Mouse (Mus musculus): ENCODE results near the gene Cldn15.
"Not testable (repeated sequence)": the region's sequence is repeated elsewhere in the genome, so short reads cannot be mapped to it uniquely, and the experiment has no call there.

Gene Cldn15

GRCm38 (mm10) chr5:136966331-136966730 lies at the start of gene Cldn15:
Gene Cldn15 (plus strand): TSS chr5:136966616.
- in situ Hi-C loops (cut with MboI, MseI) = no loop called here

- in situ Hi-C loops (cut with MboI, MseI) = no loop called here
These were observed 48.7 kb upstream of the Cldn15 start for GRCm38 (mm10) chr5:136917613-136918242.

- in situ Hi-C loops (cut with MboI, MseI) = no loop called here
These were observed 47.6 kb upstream of the Cldn15 start for GRCm38 (mm10) chr5:136918655-136919472.

GRCm38 (mm10) chr5:136919546-136920301 lies 46.7 kb upstream of the Cldn15 start:
- in situ Hi-C loops (cut with MboI, MseI) = loop anchor here (5.0 kb wide), 1 partner anchor 373 kb away; the partner anchor contains the start of gene Ufsp1

- in situ Hi-C loops (cut with MboI, MseI) = loop anchor here (5.0 kb wide), 1 partner anchor 369 kb away; the partner anchor contains the start of gene Ufsp1
These were observed 43.6 kb upstream of the Cldn15 start for GRCm38 (mm10) chr5:136922830-136923229.

GRCm38 (mm10) chr5:136923751-136924478 lies 42.5 kb upstream of the Cldn15 start:
- in situ Hi-C loops (cut with MboI, MseI) = loop anchor here (5.0 kb wide), 1 partner anchor 368 kb away; the partner anchor contains the start of gene Ufsp1

- in situ Hi-C loops (cut with MboI, MseI) = loop anchor here (5.0 kb wide), 1 partner anchor 43 kb away; no protein-coding TSS in a partner anchor
These were observed 37.3 kb upstream of the Cldn15 start for GRCm38 (mm10) chr5:136929073-136929472.

- in situ Hi-C loops (cut with MboI, MseI) = no loop called here
These were observed 34.5 kb upstream of the Cldn15 start for GRCm38 (mm10) chr5:136931896-136932295.

- in situ Hi-C loops (cut with MboI, MseI) = no loop called here
These were observed 33.5 kb upstream of the Cldn15 start for GRCm38 (mm10) chr5:136932956-136933355.

- in situ Hi-C loops (cut with MboI, MseI) = no loop called here
These were observed 32.5 kb upstream of the Cldn15 start for GRCm38 (mm10) chr5:136933930-136934329.

- in situ Hi-C loops (cut with MboI, MseI) = no loop called here
These were observed 30.3 kb upstream of the Cldn15 start for GRCm38 (mm10) chr5:136935905-136936695.

- in situ Hi-C loops (cut with MboI, MseI) = no loop called here
These were observed 29.7 kb upstream of the Cldn15 start for GRCm38 (mm10) chr5:136936750-136937149.

GRCm38 (mm10) chr5:136937621-136938020 lies 28.8 kb upstream of the Cldn15 start:
- in situ Hi-C loops (cut with MboI, MseI) = no loop called here

- in situ Hi-C loops (cut with MboI, MseI) = no loop called here
These were observed 27.1 kb upstream of the Cldn15 start for GRCm38 (mm10) chr5:136939284-136939683.

GRCm38 (mm10) chr5:136940029-136940428 lies 26.4 kb upstream of the Cldn15 start:
- in situ Hi-C loops (cut with MboI, MseI) = not testable (repeated sequence)

- in situ Hi-C loops (cut with MboI, MseI) = no loop called here
These were observed 25.4 kb upstream of the Cldn15 start for GRCm38 (mm10) chr5:136940845-136941560.

GRCm38 (mm10) chr5:136942781-136943180 lies 23.6 kb upstream of the Cldn15 start:
- in situ Hi-C loops (cut with MboI, MseI) = no loop called here

- in situ Hi-C loops (cut with MboI, MseI) = no loop called here
These were observed 23.0 kb upstream of the Cldn15 start for GRCm38 (mm10) chr5:136943382-136943781.

- in situ Hi-C loops (cut with MboI, MseI) = no loop called here
These were observed 21.3 kb upstream of the Cldn15 start for GRCm38 (mm10) chr5:136945084-136945483.

- in situ Hi-C loops (cut with MboI, MseI) = no loop called here
These were observed 18.5 kb upstream of the Cldn15 start for GRCm38 (mm10) chr5:136947874-136948273.

Measured in T-helper 1 cell (primary cell).